Mouse (Mus musculus) kidney, embryonic 14.5 days (tissue): ENCODE measurements around the gene 4632433K11Rik. TPM values are rescaled to one million over a fixed set of nuclear protein-coding genes. Genes with fewer than 3 reads are reported as not detected.
A peak's percentile ranks its signal among the peaks of the same experiment; 100 is the strongest.

Source experiments
- ATAC-seq: fragments of 200-750 bp; cut with Nextera tagmentation; 2 replicates; pipeline ENCODE4 v1.8.0; 2017; ENCODE audit warnings: moderate number of reproducible peaks, mild to moderate bottlenecking, moderate TSS enrichment, moderate library complexity; ENCODE audit not compliant: low FRiP score, low TSS enrichment
- H3K27ac ChIP-seq: fragments of 300-500 bp; sonication (generic); 2 replicates; pipeline ENCODE4 v1.5.1; 2014; ENCODE audit warnings: low read depth, mild to moderate bottlenecking, low read length, moderate library complexity, mixed read lengths
- H3K27me3 ChIP-seq: fragments of 300-500 bp; sonication (generic); 2 replicates; pipeline ENCODE4 v1.6.1; 2014; ENCODE audit warnings: mild to moderate bottlenecking, low read length; ENCODE audit not compliant: control insufficient read depth, insufficient read depth
- H3K36me3 ChIP-seq: fragments of 300-500 bp; sonication (generic); 2 replicates; pipeline ENCODE4 v1.6.1; 2014; ENCODE audit warnings: low read length, mixed read lengths; ENCODE audit not compliant: control insufficient read depth, insufficient read depth
- H3K4me1 ChIP-seq: fragments of 300-500 bp; sonication (generic); 2 replicates; pipeline ENCODE4 v1.6.1; 2014; ENCODE audit warnings: low read length, mixed read lengths; ENCODE audit not compliant: control insufficient read depth, insufficient read depth
- H3K4me2 ChIP-seq: fragments of 300-500 bp; sonication (generic); replicated peaks from 2 replicates; pipeline ENCODE4 v1.6.1; 2014; ENCODE audit warnings: low read depth, mild to moderate bottlenecking, low read length
- H3K4me3 ChIP-seq: fragments of 300-500 bp; sonication (generic); 2 replicates; pipeline ENCODE4 v1.5.1; 2014; ENCODE audit warnings: mild to moderate bottlenecking, low read length
- H3K9ac ChIP-seq: fragments of 300-500 bp; sonication (generic); 2 replicates; pipeline ENCODE4 v1.6.1; 2014; ENCODE audit warnings: low read depth, mild to moderate bottlenecking, low read length, moderate library complexity
- H3K9me3 ChIP-seq: fragments of 300-500 bp; sonication (generic); 2 replicates; pipeline ENCODE4 v1.6.1; 2016; ENCODE audit warnings: low read length; ENCODE audit not compliant: control insufficient read depth
- WGBS: fragments of 180-500 bp; shearing (Covaris S2); extraction: QIAGEN DNeasy Blood & Tissue Kit; methylation state at CpG from one replicate; pipeline ENCODE4 v1.1.7; 2014; 5-methylcytosine and 5-hydroxymethylcytosine counted together
- polyA plus RNA-seq: library from polyadenylated mRNA; unstranded; fragments of >200 nt; fragmentation: Nextera tagmentation; extraction: Ambion mirVana; gene quantifications from 2 replicates; pipeline ENCODE4 v1.2.1, GENCODE M21; 2014

4632433K11Rik gene
- polyA plus RNA-seq, 1 experiment from 2014 or later, result not detected

- ATAC-seq, result no peak
- Histone ChIP-seq H3K4me3 (no peak overlapping the region), H3K27me3 (peaks cover 20% of the 10 kb centered on the region), H3K9ac (no peak overlapping the region), H3K4me2 (no peak overlapping the region), H3K27ac (no peak overlapping the region), H3K9me3 (no peaks in the 10 kb centered on the region), H3K36me3 (no peaks in the 10 kb centered on the region), H3K4me1 (peaks cover 19% of the 10 kb centered on the region)
- 91% methylated on average over 12 of the region's 12 CpGs for WGBS
Measured at GRCm38 (mm10) chr7:5059421-5059820, 25.5 kb downstream of the 4632433K11Rik start.

- 3% methylated on average over 27 of the region's 27 CpGs for WGBS
- Histone ChIP-seq H3K4me3 (peak overlapping the region; percentile 82), H3K27me3 (peaks cover 12% of the 10 kb centered on the region; the same call in 1 of the 2 replicates), H3K9ac (peak overlapping the region; percentile 89), H3K27ac (peak overlapping the region; percentile 99), H3K9me3 (no peaks in the 10 kb centered on the region), H3K36me3 (no peaks in the 10 kb centered on the region), H3K4me2 (peak overlapping the region; percentile 73), H3K4me1 (peaks cover 18% of the 10 kb centered on the region)
- ATAC-seq, result peak; percentile 8; the same call in 1 of the 2 replicates
Measured at GRCm38 (mm10) chr7:5060239-5060731, 26.4 kb downstream of the 4632433K11Rik start.

- Histone ChIP-seq H3K4me2 (peak overlapping the region; percentile 73), H3K4me3 (peak overlapping the region; percentile 82), H3K27ac (peak overlapping the region; percentile 99), H3K4me1 (peaks cover 22% of the 10 kb centered on the region), H3K9me3 (no peaks in the 10 kb centered on the region), H3K27me3 (peaks cover 6% of the 10 kb centered on the region; the same call in 1 of the 2 replicates), H3K9ac (peak overlapping the region; percentile 89), H3K36me3 (peaks cover 8% of the 10 kb centered on the region; the same call in 1 of the 2 replicates)
- peak; percentile 88 for ATAC-seq
- under 1% methylated on average over 60 of the region's 60 CpGs for WGBS
Measured at GRCm38 (mm10) chr7:5060944-5061773, 27.2 kb downstream of the 4632433K11Rik start.

- peak within 1 kb of the TSS; percentile 73 for H3K4me2 ChIP-seq
- 0 out of 2 replicates have a peak, but pooled peaks cover 2% of the 10 kb centered on the region for H3K27me3 ChIP-seq
- WGBS, result under 1% methylated on average over 59 of the region's 65 CpGs
- peak within 1 kb of the TSS; percentile 89 for H3K9ac ChIP-seq
- peak; percentile 80 for ATAC-seq
- no peaks in the 10 kb centered on the region for H3K9me3 ChIP-seq
- peaks cover 14% of the 10 kb centered on the region for H3K36me3 ChIP-seq
- H3K27ac ChIP-seq, result peak within 1 kb of the TSS; percentile 99
- peaks cover 22% of the 10 kb centered on the region for H3K4me1 ChIP-seq
- peak within 1 kb of the TSS; percentile 82 for H3K4me3 ChIP-seq
Measured at GRCm38 (mm10) chr7:5061774-5062359, 27.9 kb downstream of the 4632433K11Rik start, which contains the start of gene U2af2. Gene U2af2 (plus strand): TSS chr7:5062143.

- Histone ChIP-seq H3K27me3 (no peaks in the 10 kb centered on the region), H3K9ac (peak overlapping the region; percentile 89), H3K4me2 (peak overlapping the region; percentile 73), H3K36me3 (peaks cover 20% of the 10 kb centered on the region), H3K4me3 (peak overlapping the region; percentile 82), H3K4me1 (peaks cover 22% of the 10 kb centered on the region), H3K27ac (peak overlapping the region; percentile 99), H3K9me3 (no peaks in the 10 kb centered on the region)
- under 1% methylated on average over 51 of the region's 51 CpGs for WGBS
- ATAC-seq, result peak; percentile 44
Measured at GRCm38 (mm10) chr7:5062360-5063001, 28.6 kb downstream of the 4632433K11Rik start.

- ATAC-seq, result no peak
- H3K27me3 ChIP-seq, result no peaks in the 10 kb centered on the region
- H3K4me2 ChIP-seq, result no peak overlapping the region
- H3K4me1 ChIP-seq, result peaks cover 21% of the 10 kb centered on the region
- 94% methylated on average over 6 of the region's 6 CpGs for WGBS
- no peak overlapping the region for H3K27ac ChIP-seq
- no peak overlapping the region for H3K4me3 ChIP-seq
- no peaks in the 10 kb centered on the region for H3K9me3 ChIP-seq
- no peak overlapping the region for H3K9ac ChIP-seq
- H3K36me3 ChIP-seq, result peaks cover 44% of the 10 kb centered on the region
Measured at GRCm38 (mm10) chr7:5064886-5065285, 31.0 kb downstream of the 4632433K11Rik start.

- Histone ChIP-seq H3K9me3 (no peaks in the 10 kb centered on the region), H3K4me3 (no peak overlapping the region), H3K27ac (no peak overlapping the region), H3K9ac (no peak overlapping the region), H3K36me3 (peaks cover 98% of the 10 kb centered on the region), H3K4me2 (no peak overlapping the region), H3K27me3 (no peaks in the 10 kb centered on the region), H3K4me1 (no peaks in the 10 kb centered on the region)
- no peak for ATAC-seq
- WGBS, result 95% methylated on average over 1 of the region's 1 CpGs
Measured at GRCm38 (mm10) chr7:5073586-5073985, 39.7 kb downstream of the 4632433K11Rik start.

- no peak overlapping the region for H3K27ac ChIP-seq
- ATAC-seq, result no peak
- H3K9ac ChIP-seq, result no peak overlapping the region
- H3K9me3 ChIP-seq, result no peaks in the 10 kb centered on the region
- no peaks in the 10 kb centered on the region for H3K4me1 ChIP-seq
- no peaks in the 10 kb centered on the region for H3K27me3 ChIP-seq
- 94% methylated on average over 5 of the region's 5 CpGs for WGBS
- no peak overlapping the region for H3K4me3 ChIP-seq
- no peak overlapping the region for H3K4me2 ChIP-seq
- H3K36me3 ChIP-seq, result peaks cover 89% of the 10 kb centered on the region
Measured at GRCm38 (mm10) chr7:5074984-5075383, 41.1 kb downstream of the 4632433K11Rik start.
